Mouse (Mus musculus) right cerebral cortex, adult 18-20 months (tissue): ENCODE data around the gene Ccr1.

ENCODE experiments used
- DNase-seq: peaks from one replicate; pipeline ENCODE4 v3.0.0; 2022; ENCODE audit warnings: mixed read lengths

The Ccr1 gene

DNA sequence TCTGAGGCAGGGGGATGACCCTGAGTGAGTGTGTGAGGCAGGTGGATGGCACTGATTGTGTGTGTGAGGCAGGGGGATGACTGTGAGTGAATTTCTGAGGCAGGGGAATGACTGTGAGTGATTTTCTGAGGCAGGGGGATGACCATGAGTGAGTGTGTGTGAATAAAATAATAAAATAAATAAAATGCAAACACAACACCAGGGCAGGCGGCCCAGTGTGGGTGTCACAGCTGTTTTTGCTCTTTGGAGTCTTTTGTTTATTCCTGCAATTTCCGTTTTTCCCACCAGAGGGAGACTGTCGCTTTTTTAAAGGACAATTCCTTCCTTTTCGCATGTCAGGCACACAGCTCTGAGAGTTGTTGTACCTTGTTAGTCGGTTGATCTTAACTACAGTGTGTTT, 42.5 kb downstream of the Ccr1 start:
- peak; percentile 52 for DNase-seq

DNA sequence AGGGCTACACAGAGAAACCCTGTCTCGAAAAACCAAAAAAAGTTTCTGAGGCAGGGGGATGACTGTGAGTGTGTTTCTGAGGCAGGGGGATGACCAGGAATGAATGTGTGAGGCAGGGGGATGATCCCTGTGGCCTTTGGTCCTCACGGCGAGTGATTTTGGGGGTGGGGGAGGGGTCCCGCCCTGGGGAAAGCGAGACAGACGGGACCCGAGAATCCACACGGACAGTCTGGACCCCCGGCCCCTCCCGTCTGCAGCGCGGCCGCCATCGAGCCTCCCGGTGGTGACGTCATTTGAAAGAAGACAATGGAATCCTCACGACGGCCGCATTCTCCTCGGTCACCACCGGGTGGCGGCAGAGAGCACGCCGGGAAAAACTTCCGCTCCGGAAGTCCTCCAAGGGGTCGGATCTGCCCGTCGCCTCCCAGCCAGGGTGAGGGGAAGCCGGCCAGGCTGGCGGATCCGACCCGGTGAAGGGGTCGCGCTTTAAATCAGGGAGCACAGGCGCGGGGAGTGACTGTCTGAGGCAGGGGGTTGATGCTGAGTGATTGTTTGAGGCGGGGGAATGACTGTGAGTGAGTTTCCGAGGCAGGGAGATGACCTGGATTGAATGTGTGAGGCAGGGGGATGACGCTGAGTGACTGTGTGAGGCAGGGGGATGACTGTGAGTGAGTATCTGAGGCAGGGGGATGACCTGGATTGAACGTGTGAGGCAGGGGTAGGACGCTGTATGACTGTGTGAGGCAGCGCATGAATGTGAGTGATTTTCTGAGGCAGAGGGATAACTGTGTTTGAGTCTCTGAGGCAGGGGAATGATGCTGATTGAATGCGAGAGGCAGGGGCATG, 43.2 kb downstream of the Ccr1 start:
- peak; percentile 85 for DNase-seq

DNA sequence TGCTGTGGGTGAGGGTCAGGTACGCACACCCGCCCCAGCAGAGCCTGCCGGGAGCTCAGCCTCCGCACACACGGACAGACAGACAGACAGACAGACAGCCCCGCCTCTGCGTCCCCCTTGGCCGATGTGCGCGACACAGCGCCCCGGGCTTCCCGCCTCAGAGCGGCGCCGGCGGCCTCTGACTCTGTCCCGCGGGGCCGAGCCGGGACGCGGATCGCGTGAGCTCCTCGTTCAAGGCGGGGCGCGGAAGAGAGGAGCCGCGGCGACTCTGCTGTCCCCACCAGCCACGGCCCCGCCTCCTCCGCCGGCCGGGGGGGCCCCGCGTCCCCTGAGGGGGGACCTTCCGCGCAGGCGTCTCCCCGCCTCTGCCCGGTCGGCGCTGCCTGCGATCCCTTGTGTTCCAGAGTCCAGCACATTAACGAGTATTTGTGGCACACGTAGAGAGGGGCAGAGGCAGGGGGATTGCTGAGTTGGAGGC, 43.9 kb downstream of the Ccr1 start:
- DNase-seq: peak; percentile 93

DNA sequence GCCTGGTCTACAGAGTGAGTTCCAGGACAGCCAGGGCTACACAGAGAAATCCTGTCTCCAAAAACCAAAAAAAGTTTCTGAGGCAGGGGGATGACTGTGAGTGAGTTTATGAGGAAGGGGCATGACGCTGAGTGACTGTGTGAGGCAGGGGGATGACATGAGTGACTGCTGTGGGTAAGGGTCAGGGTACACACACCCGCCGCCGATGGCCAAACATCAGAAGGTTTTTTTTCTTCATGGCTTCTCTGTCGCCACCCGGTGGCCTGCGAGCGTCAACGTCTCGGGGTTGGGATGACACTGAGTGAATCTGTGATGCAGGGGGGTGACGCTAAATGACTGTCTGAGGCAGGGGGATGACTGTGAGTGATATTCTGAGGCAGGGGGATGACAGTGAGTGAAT, 44.5 kb downstream of the Ccr1 start:
- DNase-seq: peak; percentile 75

DNA sequence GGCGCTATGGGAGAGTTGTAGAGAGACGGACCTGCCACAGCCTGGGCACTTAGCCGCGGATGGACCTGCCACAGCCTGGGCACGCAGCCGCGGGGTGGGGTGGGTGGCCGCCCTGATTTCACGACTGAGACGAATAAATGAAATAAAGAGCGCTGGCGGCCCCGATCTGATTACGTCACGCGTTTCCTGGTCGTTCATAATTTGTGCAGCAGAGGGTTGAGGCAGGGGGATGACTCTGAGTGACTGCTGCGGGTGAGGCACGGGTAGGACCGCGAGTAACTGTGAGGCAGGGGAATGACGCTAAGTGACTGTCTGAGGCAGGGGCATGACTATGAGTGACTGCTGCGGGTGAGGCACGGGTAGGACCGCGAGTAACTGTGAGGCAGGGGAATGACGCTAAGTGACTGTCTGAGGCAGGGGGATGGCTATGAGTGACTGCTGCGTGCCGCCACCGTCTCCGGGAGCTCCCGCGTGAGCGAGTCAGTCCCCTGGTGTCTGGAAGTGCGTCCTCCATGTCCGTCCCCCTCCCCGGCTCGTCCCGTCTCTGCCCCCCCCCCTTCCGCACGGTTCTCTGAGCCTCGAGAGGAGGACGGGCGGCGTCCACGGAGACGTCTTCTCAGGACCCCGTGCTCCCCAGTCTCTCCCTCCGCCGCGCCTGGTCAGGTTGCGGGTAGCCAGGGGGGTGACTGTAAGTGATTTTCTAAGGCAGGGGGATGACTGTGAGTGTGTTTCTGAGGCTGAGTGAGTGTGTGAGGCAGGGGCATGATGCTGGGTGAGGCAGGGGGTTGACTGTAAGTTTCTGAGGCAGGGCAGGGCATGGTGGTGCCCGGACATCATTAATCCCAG, 45.1 kb downstream of the Ccr1 start:
- no peak for DNase-seq
